17 mouse cellular contexts compared by ENCODE assay signal in the genomic region with DNA sequence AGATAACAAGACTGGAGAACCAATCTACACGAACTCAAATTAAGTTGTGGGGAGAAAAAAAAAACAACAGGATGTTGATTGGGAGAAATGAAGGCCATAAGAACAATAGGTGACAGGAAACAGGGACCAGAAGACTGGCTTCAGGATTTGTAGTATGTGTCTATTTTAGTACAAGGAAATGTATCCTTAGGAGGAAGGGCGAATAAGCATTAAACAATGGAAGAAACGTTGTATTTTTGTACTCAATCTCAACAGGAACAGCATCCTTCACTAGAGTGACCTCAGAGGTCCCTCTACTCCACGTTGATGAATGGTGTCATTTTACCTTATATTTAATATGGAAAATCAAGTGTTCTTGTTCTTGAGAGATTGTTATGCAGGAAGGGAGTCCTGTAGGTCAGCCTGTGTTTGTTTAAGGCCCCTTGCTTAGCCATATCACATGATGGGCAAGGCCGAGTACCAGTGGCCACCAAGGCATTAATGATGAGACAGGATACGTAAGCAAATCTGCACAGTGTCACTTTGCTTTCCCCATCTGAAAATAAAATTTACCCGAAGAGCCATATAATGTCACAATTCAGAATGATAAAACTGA.
DNase-seq lines count a peak whose midpoint lies in the region; ATAC-seq lines count a peak whose summit lies in the region.
"Had no signal": no experiment of that assay in that cellular context is flagged by ENCODE, and none has a peak within 500 bp of the region (broad histone marks: within the 10 kb centered on the region; RNA-seq: fewer than 3 reads in every experiment).

No protein-coding gene starts in this region.

- no peak overlapping the region for H3K4me3 ChIP-seq in heart, embryonic 14.5 days (ENCODE audit: control insufficient read depth in 1 of 2, insufficient read depth in 1 of 2, low read depth in 1 of 2, low read length in 2 of 2)
- H3K4me3 ChIP-seq in kidney, embryonic 14.5 days (ENCODE audit: low read length) = no peak overlapping the region
- H3K4me3 ChIP-seq in forebrain, embryonic 14.5 days (ENCODE audit: low read depth, low read length) = no peak overlapping the region
- H3K4me3 ChIP-seq: embryonic facial prominence, embryonic 15.5 days; neural tube, embryonic 15.5 days had no signal

- H3K4me2 ChIP-seq in heart, embryonic 14.5 days (ENCODE audit: low read length) = no peak overlapping the region
- no peak overlapping the region for H3K4me2 ChIP-seq in kidney, embryonic 14.5 days (replicated peaks; ENCODE audit: low read depth, low read length)
- H3K4me2 ChIP-seq in forebrain, embryonic 14.5 days (ENCODE audit: low read length) = no peak overlapping the region
- H3K4me2 ChIP-seq: embryonic facial prominence, embryonic 15.5 days; neural tube, embryonic 15.5 days had no signal

- H3K27ac ChIP-seq in heart, embryonic 14.5 days (replicated peaks in 1 of 2; ENCODE audit: control insufficient read depth in 1 of 2, insufficient read depth in 1 of 2, low read depth in 2 of 2, low read length in 2 of 2) = peak overlapping the region in 1 of 2 experiments; percentile 41; a peak in 2 of 4 replicates
- no peak overlapping the region for H3K27ac ChIP-seq in kidney, embryonic 14.5 days (ENCODE audit: low read depth, low read length)
- no peak overlapping the region for H3K27ac ChIP-seq in forebrain, embryonic 14.5 days (ENCODE audit: low read depth, low read length)
- H3K27ac ChIP-seq: embryonic facial prominence, embryonic 15.5 days; neural tube, embryonic 15.5 days had no signal

- no peaks in the 10 kb centered on the region for H3K9me3 ChIP-seq in heart, embryonic 14.5 days (ENCODE audit: control insufficient read depth, low read length)
- H3K9me3 ChIP-seq in kidney, embryonic 14.5 days (ENCODE audit: control insufficient read depth, low read length) = no peaks in the 10 kb centered on the region
- no peaks in the 10 kb centered on the region for H3K9me3 ChIP-seq in forebrain, embryonic 14.5 days (replicated peaks; ENCODE audit: control insufficient read depth, low read length)
- H3K9me3 ChIP-seq: embryonic facial prominence, embryonic 15.5 days; neural tube, embryonic 15.5 days had no signal

- DNase-seq in heart, postnatal 36 days = no peak
- no peak for DNase-seq in kidney, adult 11 months
- peak; percentile 30 for DNase-seq in lung, postnatal 10 days
- no peak for DNase-seq in lung, postnatal 36 days
- DNase-seq in forebrain, embryonic 14.5 days (ENCODE audit: low spot score) = no peak
- DNase-seq: adrenal gland, postnatal 25 days; B cell, adult 2 months; cerebellum, adult 11-12 months; cerebellum, postnatal 14 days; forebrain, postnatal 0 days; right cerebral cortex, postnatal 14 days had no signal

- ATAC-seq in heart, embryonic 14.5 days (ENCODE audit: insufficient number of reproducible peaks, insufficient read depth, low FRiP score, low read depth) = 0 out of 2 replicates have a peak, but pooled peaks have one; percentile 21
- peak; percentile 73; the same call in 1 of the 2 replicates for ATAC-seq in kidney, embryonic 14.5 days (ENCODE audit: low FRiP score, low TSS enrichment)
- no peak for ATAC-seq in forebrain, embryonic 14.5 days
- ATAC-seq: forebrain, postnatal 0 days; hindbrain, embryonic 16.5 days; midbrain, embryonic 16.5 days had no signal

- no peak overlapping the region for H3K9ac ChIP-seq in heart, embryonic 14.5 days (ENCODE audit: low read length)
- no peak overlapping the region for H3K9ac ChIP-seq in kidney, embryonic 14.5 days (ENCODE audit: low read depth, low read length)
- H3K9ac ChIP-seq in forebrain, embryonic 14.5 days (ENCODE audit: low read length) = no peak overlapping the region
- H3K9ac ChIP-seq: embryonic facial prominence, embryonic 15.5 days; forebrain, postnatal 0 days; neural tube, embryonic 15.5 days had no signal

- no peaks in the 10 kb centered on the region for H3K27me3 ChIP-seq in heart, embryonic 14.5 days (ENCODE audit: control insufficient read depth, insufficient read depth, low read length)
- H3K27me3 ChIP-seq in kidney, embryonic 14.5 days (ENCODE audit: control insufficient read depth, insufficient read depth, low read length) = no peaks in the 10 kb centered on the region
- no peaks in the 10 kb centered on the region for H3K27me3 ChIP-seq in forebrain, embryonic 14.5 days (replicated peaks; ENCODE audit: control insufficient read depth, insufficient read depth, low read length)
- H3K27me3 ChIP-seq: embryonic facial prominence, embryonic 15.5 days; neural tube, embryonic 15.5 days had no signal

- intact Hi-C loops in heart, postnatal 36 days (cut with DNase I) = loop anchor here (2.0 to 5.0 kb wide), 3 partner anchors 14 to 1867 kb away; a partner anchor contains a TSS

- no peaks in the 10 kb centered on the region for H3K36me3 ChIP-seq in heart, embryonic 14.5 days (ENCODE audit: control insufficient read depth, insufficient read depth, low read length)
- H3K36me3 ChIP-seq in kidney, embryonic 14.5 days (ENCODE audit: control insufficient read depth, insufficient read depth, low read length) = no peaks in the 10 kb centered on the region
- no peaks in the 10 kb centered on the region for H3K36me3 ChIP-seq in forebrain, embryonic 14.5 days (ENCODE audit: control insufficient read depth, insufficient read depth, low read length)
- H3K36me3 ChIP-seq: embryonic facial prominence, embryonic 15.5 days; neural tube, embryonic 15.5 days had no signal

- WGBS in heart, embryonic 14.5 days = 50% methylated on average over 7 of the region's 7 CpGs
- 37% methylated on average over 7 of the region's 7 CpGs for WGBS in kidney, embryonic 14.5 days
- WGBS in forebrain, embryonic 14.5 days = 81% methylated on average over 7 of the region's 7 CpGs

- H3K4me1 ChIP-seq in heart, embryonic 14.5 days (ENCODE audit: control insufficient read depth in 2 of 2, insufficient read depth in 2 of 2, low read length in 2 of 2) = peaks cover 0 to 2% of the 10 kb centered on the region in 2 experiments; a peak in 1 of 4 replicates
- no peaks in the 10 kb centered on the region for H3K4me1 ChIP-seq in kidney, embryonic 14.5 days (ENCODE audit: control insufficient read depth, insufficient read depth, low read length)
- H3K4me1 ChIP-seq in forebrain, embryonic 14.5 days (ENCODE audit: control insufficient read depth, insufficient read depth, low read length) = no peaks in the 10 kb centered on the region
- H3K4me1 ChIP-seq: embryonic facial prominence, embryonic 15.5 days; neural tube, embryonic 15.5 days had no signal
